Mouse (Mus musculus) kidney, adult 2 months (tissue): ENCODE results near the gene Gbp7. TPM values are rescaled to one million over a fixed set of nuclear protein-coding genes. Genes with fewer than 3 reads are reported as not detected.
"Not testable (repeated sequence)": the region's sequence is repeated elsewhere in the genome, so short reads cannot be mapped to it uniquely, and the experiment has no call there.

Experiments used
- DNase-seq: peaks from one replicate; pipeline ENCODE4 v3.0.0; 2021
- H3K27ac ChIP-seq: fragments of 200-500 bp; 2 replicates; pipeline ENCODE4 v1.5.1; 2012; ENCODE audit warnings: low read depth, low read length, control low read depth, inconsistent platforms; ENCODE audit not compliant: insufficient read depth
- H3K27me3 ChIP-seq: fragments of 200-500 bp; replicated peaks from 2 replicates; pipeline ENCODE4 v1.6.1; 2012; ENCODE audit warnings: mild to moderate bottlenecking, moderate library complexity, low read length, inconsistent platforms; ENCODE audit not compliant: control insufficient read depth, insufficient read depth
- H3K36me3 ChIP-seq: fragments of 200-500 bp; 2 replicates; pipeline ENCODE4 v1.6.1; 2012; ENCODE audit warnings: mild to moderate bottlenecking, moderate library complexity, low read length, inconsistent platforms; ENCODE audit not compliant: control insufficient read depth, insufficient read depth
- H3K4me1 ChIP-seq: fragments of 200-500 bp; 2 replicates; pipeline ENCODE4 v1.6.1; 2011; ENCODE audit warnings: low read length; ENCODE audit not compliant: control insufficient read depth, insufficient read depth
- H3K4me3 ChIP-seq: fragments of 200-500 bp; 2 replicates; pipeline ENCODE4 v1.5.1; 2011; ENCODE audit warnings: mild to moderate bottlenecking, low read depth, low read length, control low read depth; ENCODE audit not compliant: insufficient read depth
- CTCF ChIP-seq: fragments of 200-500 bp; conservative IDR thresholded peaks from 2 replicates; pipeline ENCODE4 v1.5.1; 2011; ENCODE audit warnings: low read depth, mild to moderate bottlenecking, control low read depth, low read length, moderate library complexity, mixed read lengths; ENCODE audit not compliant: insufficient read depth, insufficient read length
- POLR2A ChIP-seq: fragments of 200-500 bp; IDR thresholded peaks from one replicate; pipeline ENCODE4 v1.6.1; 2011; ENCODE audit warnings: low read depth, low read length, control low read depth
- WGBS: fragments of 180-500 bp; shearing (Covaris S2); methylation state at CpG from one replicate; pipeline ENCODE4 v1.1.7; 2018; 5-methylcytosine and 5-hydroxymethylcytosine counted together
- polyA plus RNA-seq: library from polyadenylated mRNA; depleted of rRNA; stranded (reverse); fragments of >200 nt; gene quantifications from 2 replicates; pipeline ENCODE4 v1.2.3, GENCODE M21; 2012

Gbp7 gene
- polyA plus RNA-seq, 1 experiment, result 3.6 TPM

DNA sequence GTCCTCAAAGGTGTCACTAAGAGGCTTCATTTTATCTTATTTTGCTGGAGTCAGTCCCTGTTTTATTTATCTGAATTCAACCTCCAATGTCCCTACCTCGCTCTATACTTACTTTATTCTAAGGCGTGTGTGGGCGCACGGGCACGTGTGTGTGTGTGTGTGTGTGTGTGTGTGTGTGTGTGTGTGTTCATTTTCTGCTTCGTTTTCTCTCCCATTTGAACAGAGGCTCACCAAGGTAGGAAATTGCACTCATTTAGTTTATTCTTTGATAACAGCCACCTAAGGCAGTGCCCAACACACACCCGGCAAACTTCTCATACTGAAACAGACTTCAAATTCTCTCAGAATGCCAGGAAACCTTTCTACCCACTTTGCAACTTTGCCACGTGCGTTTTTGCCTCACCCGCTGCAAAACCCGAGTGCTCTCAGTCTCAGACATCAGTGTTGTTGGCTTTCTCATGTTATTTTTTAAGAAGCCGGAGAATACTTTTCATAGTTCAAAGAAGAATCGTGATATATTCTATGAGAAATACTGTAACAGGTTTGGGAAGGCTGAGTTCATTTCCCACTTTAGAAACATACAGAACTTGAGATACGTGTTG, 31.0 kb downstream of the Gbp7 start:
- DNase-seq, result no peak
- H3K4me1 ChIP-seq, result no peaks in the 10 kb centered on the region
- no peak overlapping the region; the same call in 1 of the 2 replicates for H3K4me3 ChIP-seq
- H3K36me3 ChIP-seq, result no peaks in the 10 kb centered on the region
- TF ChIP-seq POLR2A, result no peak
- no peak for TF ChIP-seq CTCF
- no peaks in the 10 kb centered on the region for H3K27me3 ChIP-seq
- WGBS, result 80% methylated on average over 14 of the region's 14 CpGs
- H3K27ac ChIP-seq, result no peak overlapping the region

DNA sequence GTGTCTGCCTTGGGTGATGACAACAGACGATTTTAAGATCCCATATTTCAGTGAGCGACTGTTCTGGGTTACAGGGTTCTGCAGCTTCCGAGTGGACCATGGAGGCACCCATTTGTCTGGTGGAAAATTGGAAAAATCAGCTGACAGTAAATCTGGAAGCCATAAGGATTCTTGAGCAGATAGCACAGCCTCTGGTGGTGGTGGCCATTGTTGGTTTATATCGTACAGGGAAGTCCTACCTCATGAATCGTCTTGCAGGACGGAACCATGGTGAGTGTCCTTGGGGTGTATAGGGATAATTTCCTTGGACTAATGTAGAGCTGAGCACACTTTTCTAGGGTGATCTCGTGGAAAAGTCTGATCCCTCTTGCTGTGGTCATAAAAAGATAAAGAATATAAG, 31.5 kb downstream of the Gbp7 start:
- Histone ChIP-seq H3K27ac (no peak overlapping the region), H3K4me3 (no peak overlapping the region), H3K36me3 (no peaks in the 10 kb centered on the region), H3K4me1 (no peaks in the 10 kb centered on the region), H3K27me3 (no peaks in the 10 kb centered on the region)
- WGBS, result 82% methylated on average over 7 of the region's 7 CpGs
- no peak for DNase-seq
- TF ChIP-seq POLR2A (no peak), CTCF (no peak)

- H3K4me1 ChIP-seq, H3K27me3 ChIP-seq, DNase-seq, H3K36me3 ChIP-seq, H3K27ac ChIP-seq, H3K4me3 ChIP-seq: not testable (repeated sequence)
- WGBS, result 75% methylated on average over 5 of the region's 5 CpGs
Measured at GRCm38 (mm10) chr3:142567490-142567889, 37.3 kb downstream of the Gbp7 start.

GRCm38 (mm10) chr3:142570738-142571137, 40.6 kb downstream of the Gbp7 start:
- TF ChIP-seq POLR2A (no peak), CTCF (no peak)
- H3K4me3 ChIP-seq, result no peak overlapping the region
- 93% methylated on average over 4 of the region's 4 CpGs for WGBS
- no peak overlapping the region for H3K27ac ChIP-seq
- no peaks in the 10 kb centered on the region for H3K27me3 ChIP-seq
- no peaks in the 10 kb centered on the region for H3K4me1 ChIP-seq
- DNase-seq, result no peak
- no peaks in the 10 kb centered on the region for H3K36me3 ChIP-seq

DNA sequence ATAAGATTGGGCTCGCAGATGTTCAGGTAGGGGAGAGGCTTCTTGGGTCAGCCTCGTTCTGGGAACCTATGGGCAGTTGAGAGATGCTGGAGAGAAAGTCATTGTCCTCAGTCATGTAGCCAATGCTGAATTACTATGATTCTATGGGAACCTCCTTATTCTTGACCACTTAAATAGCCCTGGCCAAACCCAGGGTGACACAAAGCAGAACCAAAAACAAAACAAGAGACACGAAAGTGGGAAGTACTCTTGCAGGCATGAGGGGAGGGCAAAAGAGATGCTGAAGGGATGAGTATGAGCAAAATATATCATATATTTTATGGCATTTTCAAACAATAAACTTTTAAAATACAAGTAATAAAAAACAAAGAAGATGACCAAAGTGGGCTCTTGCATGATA, 47.0 kb downstream of the Gbp7 start:
- WGBS, result 73% methylated on average over 3 of the region's 3 CpGs
- H3K4me1 ChIP-seq, result no peaks in the 10 kb centered on the region
- TF ChIP-seq POLR2A, result no peak
- TF ChIP-seq CTCF, result no peak
- no peak overlapping the region for H3K4me3 ChIP-seq
- no peaks in the 10 kb centered on the region for H3K27me3 ChIP-seq
- H3K36me3 ChIP-seq, result no peaks in the 10 kb centered on the region
- no peak overlapping the region for H3K27ac ChIP-seq
- DNase-seq, result no peak

GRCm38 (mm10) chr3:142578342-142578741, 48.2 kb downstream of the Gbp7 start:
- Histone ChIP-seq H3K27ac (no peak overlapping the region), H3K27me3 (no peaks in the 10 kb centered on the region), H3K4me3 (no peak overlapping the region), H3K36me3 (no peaks in the 10 kb centered on the region), H3K4me1 (no peaks in the 10 kb centered on the region)
- 90% methylated on average over 4 of the region's 4 CpGs for WGBS
- no peak for DNase-seq
- TF ChIP-seq CTCF (no peak), POLR2A (no peak)

GRCm38 (mm10) chr3:142583067-142583466, 52.9 kb downstream of the Gbp7 start:
- Histone ChIP-seq H3K4me3 (no peak overlapping the region), H3K4me1 (no peaks in the 10 kb centered on the region), H3K27ac (no peak overlapping the region), H3K27me3 (no peaks in the 10 kb centered on the region), H3K36me3 (no peaks in the 10 kb centered on the region)
- 86% methylated on average over 4 of the region's 4 CpGs for WGBS
- no peak for DNase-seq
- TF ChIP-seq POLR2A, result no peak
- no peak for TF ChIP-seq CTCF

- Histone ChIP-seq H3K27me3 (no peaks in the 10 kb centered on the region), H3K36me3 (no peaks in the 10 kb centered on the region), H3K27ac (no peak overlapping the region), H3K4me1 (no peaks in the 10 kb centered on the region), H3K4me3 (no peak overlapping the region)
- TF ChIP-seq POLR2A (no peak), CTCF (no peak)
- DNase-seq, result peak; percentile 14
Measured at GRCm38 (mm10) chr3:142587386-142587785, 57.2 kb downstream of the Gbp7 start.
